Mouse (Mus musculus) spleen, postnatal 4 days (tissue): ENCODE data around the gene Rpp25.

Experiments
- DNase-seq, 2 experiments: peaks; one replicate each; pipeline ENCODE4 v3.0.0; 2022; ENCODE audit warnings: low spot score in 2 of 2

Gene Rpp25

DNA sequence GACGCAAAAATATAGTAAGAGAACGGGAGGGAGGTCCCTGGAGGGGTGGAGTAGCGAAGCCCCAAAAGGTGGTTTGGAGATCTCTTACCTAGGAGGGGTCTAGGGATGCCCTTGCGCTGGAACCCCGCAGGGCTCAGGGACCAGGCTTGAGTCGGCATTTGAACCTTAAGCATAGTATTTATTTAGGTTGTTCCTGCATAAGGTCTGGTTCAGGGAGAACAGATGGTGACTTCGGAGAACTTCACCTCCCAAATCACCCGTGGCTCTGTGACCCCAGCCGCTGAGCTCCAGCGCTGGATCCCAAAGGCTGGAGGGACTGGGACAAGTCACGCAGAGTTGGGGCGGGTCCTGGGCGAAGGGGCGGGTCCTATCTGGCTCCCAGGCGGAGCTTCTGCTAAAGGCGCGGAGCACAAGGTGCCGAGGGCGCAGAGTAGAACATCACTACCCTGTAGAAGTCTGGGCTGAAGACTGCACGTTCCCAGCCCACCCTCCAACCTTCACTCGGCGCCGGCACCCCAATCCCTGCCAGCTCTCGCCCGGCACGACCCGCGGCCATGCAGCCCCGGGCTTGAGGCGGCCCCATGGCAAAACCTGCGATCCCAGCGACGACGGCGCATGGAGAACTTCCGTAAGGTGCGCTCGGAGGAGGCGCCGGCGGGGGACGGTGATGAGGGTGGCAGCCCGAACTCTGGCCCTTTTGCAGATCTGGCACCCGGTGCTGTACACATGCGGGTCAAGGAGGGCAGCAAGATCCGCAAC lies at the start of gene Rpp25:
Gene Rpp25, plus strand, starts transcription at position 405 of the 759 bp plus-strand sequence.
- DNase-seq = peak in 1 of 2 experiments; percentile 66

DNA sequence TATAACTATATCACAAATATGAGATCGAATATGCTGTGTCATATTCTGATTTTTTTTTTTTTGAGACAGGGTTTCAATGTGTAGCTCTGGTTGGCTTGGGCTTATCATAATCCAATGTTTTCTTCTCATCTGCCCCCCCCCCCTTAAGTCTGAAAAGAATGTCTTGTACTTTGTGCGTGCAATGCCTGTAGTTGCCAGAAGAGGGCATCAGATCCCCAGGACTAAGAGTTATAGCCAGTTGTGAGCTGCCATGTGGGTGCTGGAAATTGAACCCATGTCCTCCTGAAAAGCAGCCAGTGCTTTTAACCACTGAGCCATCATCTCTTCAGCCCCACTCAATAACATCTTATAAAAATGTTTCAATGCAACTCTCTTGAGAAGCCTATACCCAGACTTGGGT lies 44.1 kb upstream of the Rpp25 start:
- no peak for DNase-seq

DNA sequence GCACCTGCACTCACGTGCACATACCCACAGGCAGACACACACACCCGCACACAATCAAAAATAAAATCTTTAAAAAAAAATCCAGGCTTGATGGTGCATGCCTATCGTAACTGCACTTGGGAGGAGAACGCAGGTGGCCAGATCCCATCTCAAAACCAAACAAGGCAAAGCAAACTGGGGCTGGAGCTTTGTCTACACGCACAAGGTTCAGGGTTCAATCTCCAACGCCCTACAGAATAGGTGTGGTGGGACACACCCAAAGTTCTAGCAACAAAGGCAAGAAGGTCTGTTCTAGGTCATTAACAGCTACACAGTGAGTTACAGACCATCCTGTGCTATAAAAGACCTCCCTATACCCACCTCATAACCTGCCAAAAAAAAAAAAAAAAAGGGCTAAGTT lies 41.0 kb upstream of the Rpp25 start:
- DNase-seq = no peak

DNA sequence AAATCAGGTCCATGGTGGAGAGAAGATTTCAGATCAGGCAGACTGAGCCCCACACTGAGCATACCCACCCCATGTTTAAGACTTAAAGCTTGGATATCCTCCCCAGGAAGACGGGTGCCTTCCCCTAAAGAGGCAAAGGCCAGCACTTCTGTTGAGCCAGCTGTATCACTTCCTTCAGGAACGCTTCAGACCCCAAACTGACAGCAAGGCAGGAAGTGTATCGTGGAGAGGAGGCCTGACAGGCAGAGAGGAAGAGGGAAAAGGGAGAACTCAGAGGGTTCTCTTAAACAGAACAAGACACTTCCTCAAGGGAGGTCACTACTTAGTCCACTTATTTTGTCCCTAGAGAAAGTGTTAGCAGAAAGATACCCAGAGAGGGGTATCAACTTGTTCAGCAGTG lies 37.7 kb upstream of the Rpp25 start:
- no peak for DNase-seq

DNA sequence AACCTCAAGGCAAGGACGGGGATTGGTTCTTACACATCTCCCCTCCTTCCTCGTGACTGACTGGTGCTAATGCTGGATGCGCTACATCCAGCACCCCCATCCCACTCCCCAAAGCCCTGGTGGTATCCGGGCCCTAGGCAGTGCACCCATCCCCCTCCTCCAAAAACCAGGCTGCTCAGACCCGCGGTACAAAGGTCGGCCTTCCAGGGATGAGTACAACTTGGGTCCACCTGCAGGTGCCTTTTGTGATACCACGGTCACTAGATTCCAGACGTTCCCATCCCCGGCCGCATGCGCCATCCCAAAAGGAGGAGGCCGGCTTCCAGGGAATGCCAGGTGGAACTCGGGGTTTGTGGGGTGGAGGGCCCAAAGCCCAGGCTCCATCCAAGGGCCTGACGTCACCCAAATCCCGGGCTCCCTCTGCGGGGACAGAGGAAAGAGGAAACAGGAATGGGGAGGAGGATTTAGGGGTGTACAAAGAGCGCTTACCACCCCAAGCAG lies 36.5 kb upstream of the Rpp25 start:
- no peak for DNase-seq

DNA sequence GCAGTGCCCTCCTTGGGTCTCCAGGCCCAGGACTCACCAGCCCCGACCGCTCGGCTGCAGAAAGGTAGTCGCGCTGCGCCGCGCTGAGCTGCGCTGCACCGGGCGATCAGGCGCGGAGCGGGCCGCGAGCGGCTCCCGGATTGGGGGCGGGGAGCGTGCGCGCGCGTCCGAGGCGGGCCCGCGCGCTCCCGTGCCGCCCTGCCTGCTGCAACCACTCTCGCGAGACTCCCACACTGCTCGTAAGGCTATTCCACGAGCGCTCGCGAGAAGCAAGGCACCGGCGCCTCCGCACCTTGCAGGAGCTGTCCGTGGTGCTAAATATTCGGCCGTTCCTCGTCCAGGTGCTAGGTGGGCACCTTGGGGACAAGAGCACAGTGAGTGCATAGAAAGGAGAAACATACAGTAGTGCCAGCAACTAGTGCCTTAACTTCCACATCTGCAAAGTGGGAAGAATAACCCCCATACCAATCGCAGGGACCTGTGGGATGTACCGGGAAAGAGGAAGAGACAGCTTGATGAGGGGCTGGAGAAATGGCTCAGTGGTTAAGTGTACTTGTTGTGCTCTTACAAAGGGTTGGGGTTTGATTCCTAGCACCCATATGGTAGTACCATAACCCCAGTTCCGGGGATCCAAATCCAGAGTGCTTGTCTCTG lies 35.8 kb upstream of the Rpp25 start, which contains the start of gene Scamp5:
Gene Scamp5, minus strand, starts transcription at position 165 of the 654 bp plus-strand sequence.
- peak; percentile 75 to 91 for DNase-seq

DNA sequence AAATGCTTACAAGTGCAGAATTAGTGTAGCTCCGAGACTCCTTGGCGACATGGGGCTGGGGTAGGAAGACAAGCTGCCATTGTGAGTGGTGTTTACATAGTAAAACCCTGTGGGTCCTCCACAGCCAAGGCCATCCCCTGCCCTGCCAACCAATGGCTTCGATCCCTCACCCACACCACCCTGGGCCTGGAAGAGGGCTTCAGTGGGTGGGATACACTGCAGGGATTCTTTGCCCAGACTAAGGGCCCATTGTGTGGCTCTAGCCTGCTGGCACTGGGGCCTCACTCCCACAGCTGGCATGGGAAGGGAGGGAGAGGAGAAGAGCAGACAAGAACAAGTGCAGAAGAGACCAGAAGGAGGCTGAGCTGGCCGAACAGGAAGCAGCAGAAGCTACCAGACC lies 34.9 kb upstream of the Rpp25 start:
- no peak for DNase-seq

DNA sequence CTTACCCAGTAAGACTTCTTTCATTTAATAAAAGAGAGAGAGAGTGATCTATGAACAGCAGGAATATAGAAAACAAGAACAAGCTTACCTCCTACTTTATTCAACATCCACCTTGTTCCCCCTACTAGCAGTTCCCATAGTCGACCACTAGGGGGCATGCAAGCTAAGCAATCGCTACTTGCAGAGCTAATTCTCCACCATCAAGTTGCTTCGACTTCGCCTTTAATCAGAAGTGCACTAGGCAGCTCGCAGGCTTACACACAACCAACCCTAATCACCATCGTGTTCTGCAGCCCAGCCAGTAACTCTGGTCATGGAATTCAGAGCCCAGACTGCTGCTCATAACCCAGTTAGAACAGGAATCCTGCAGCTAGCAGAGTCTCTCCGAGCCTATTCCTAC lies 18.1 kb upstream of the Rpp25 start:
- DNase-seq = peak; percentile 78 to 91

DNA sequence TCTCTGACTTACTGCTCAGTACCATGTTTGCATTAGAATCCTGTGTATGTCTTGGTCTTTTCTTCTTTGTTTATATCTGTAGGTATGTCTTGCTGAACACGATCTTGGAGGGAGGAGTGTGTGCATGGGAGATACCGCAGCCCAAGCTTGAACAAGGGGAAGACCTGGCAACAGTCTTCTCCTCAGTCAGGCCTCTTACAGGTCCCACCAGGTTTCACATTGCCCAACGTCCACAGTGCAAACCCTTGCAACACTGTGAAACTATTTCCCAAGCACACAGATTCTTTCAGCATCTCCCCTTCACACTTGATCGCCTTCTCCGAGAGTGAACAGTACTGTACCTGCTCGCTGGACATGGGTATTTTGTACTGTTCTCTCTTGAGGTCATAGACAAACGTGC lies 16.0 kb upstream of the Rpp25 start:
- DNase-seq = no peak

DNA sequence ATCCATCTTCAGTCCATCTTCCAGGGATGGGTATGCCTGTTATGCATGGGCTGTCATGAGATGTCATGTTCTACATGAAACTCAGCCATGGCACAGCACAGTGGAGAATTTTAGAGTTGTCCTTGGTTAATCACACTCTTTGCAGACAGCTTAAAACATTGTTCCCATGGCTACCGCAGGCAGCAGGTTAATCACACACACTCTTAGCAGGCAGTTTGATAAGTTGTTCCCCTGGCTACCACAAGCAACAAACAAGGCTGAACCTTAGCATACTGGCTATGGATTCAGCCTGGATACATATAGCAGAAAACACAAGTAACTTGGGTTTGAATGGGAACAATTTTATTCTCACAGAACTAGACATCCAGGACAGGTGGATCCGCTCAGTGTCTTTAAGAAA lies 10.3 kb upstream of the Rpp25 start:
- no peak for DNase-seq

DNA sequence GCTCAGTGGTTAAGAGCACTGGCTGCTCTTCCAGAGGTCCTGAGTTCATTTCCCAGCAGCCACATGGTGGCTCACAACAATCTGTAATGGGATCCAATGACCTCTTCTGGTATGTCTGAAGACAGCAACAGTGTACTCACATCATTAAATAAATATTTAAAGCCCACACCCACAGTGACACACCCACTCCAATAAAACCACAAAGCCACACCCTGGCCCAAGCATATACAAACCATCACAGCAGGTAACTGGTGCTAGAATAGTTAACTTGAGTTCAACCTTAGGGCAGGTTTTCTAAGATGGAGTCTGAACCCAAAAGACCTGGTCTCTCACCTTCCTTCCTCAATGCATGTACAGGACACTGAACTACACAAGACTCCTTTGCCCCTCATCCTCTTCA lies 8.9 kb upstream of the Rpp25 start:
- no peak for DNase-seq

DNA sequence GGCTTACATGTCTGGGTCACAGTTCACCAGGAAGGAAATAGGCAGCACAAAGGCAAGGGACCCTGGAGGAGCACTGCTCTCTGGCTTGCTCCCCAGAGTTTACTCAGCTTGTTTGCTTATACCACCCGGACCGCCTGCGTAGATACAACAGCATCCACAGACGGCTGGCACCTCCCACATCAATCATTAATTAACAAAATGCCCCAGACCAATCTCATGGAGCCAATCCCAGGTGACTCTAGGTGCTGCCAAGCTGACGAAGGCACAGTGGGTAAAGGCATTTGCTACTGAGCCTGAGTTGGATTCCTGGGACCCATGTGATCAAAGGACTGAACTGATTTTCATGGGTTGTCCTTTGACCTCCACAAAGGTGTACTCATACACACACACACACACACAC lies 6.6 kb upstream of the Rpp25 start:
- no peak for DNase-seq

DNA sequence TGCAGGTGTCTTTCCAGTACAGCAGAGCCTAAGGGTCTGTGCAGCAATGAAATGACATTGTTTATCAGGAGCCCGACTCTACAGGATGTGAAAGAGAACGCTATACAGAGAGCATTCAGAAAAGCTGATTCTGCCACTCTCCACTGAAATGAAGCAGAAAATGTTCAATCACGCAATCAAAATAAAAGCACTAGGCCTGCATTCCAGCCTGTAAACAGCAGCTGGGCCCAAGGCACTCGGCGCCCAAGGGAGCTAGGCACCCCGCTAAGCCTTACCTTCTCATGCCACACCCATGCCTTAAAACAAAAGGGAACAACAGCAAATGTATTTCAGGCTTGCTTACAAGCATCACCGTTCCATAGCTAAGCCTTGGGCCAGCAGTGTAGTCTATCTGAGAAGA lies 5.3 kb upstream of the Rpp25 start:
- no peak for DNase-seq

DNA sequence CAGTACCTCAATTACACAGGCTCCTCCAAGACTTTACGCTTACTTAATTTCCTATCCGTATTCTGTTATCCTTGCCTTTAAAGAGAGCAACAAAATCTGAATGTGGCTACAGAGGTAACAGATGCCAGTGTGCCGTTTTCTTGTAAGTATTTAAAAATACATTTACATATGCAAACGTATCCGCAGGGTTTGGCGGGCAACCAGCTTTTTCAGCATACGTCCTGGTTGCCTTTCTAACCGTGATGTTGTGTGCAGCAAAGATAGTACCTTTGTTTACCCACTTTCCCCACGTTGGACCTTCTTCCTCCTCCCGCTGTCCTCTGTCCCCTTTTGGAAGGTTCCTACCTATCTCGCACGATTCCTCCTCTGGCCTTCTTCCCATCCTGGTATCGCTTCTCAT lies 2.4 kb upstream of the Rpp25 start:
- no peak for DNase-seq

DNA sequence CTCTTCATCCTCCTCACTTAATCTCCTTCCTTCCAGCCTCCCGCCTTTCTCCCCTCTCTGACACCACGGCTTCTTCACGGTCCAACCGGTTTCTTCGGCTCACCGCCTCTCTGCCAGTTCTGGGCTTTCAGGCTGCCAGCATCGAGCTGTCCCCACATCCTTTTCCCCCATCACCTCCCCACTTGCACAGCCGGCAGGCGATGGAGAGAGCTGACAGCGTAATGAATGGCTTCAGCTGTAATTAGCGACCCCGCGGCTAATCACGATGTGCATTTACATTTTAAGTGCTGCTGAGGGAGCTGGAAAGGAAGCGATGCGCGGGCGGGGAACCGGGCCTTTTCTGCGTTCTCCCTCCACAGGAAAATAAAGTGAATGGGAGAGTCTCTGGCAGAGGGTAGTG lies 2.0 kb upstream of the Rpp25 start:
- DNase-seq = no peak

DNA sequence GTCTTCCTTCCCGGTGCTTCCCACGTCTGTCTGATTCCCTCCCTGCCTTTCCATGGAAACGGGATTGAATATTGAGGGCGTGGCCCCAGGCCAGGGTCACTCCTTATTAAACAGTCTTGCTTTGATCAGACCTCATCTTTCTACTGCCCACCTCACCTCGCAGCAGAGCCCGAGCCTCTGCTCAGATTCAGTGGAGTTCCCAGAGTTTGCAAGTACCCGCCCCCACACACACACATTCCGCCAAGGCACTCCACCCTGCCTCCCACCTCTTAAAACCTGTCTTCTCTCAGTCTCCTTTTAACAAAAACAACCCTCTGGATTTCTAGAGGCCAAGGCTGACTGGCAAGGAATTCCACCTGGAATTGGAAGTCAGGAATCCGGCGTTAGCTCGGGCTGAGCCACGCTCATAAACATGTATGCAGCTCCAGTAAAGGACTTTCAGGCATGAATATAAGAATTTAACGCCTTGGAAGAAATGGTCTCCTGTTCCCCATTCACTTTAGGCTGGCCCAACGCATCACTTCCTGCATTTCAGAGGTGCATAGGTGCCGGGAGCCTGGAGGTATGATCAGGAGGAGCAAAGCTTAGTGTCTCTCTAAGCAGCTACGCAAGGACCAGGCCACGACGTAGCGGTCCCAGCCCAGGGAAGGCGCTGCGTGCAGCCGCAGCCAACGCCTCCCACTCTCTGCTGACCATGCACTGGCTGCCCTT lies 760 bp upstream of the Rpp25 start:
- DNase-seq = no peak

DNA sequence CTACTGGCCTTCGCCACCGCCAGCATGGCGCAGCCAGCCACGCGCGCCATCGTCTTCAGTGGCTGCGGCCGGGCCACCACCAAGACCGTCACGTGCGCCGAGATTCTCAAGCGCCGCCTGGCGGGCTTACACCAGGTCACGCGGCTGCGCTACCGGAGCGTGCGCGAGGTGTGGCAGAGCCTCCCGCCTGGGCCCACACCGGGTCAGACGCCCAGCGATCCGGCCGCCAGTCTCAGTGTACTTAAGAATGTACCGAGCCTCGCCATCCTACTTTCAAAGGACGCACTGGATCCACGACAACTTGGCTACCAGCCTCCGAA lies 515 bp downstream of the Rpp25 start:
- DNase-seq = peak; percentile 49 to 81

DNA sequence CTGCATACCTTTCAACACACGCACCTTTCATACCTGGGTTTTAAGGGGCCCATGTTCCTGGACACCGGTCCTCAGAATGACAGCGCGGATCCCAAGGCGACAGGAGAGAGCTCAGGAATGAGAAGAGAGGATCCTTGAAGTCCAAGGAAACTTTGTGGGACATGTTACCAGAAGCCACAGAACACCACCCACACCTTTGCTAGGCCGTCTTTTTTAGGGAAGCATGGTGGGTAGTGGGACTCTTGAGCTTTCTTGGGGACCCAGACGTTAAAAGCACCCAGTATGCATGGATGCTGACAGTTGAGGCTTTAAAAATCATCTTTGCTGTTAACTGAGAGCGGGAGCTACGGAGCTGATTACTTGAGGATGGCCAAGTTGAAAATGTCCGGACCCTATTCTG lies 1.1 kb downstream of the Rpp25 start:
- DNase-seq = no peak

DNA sequence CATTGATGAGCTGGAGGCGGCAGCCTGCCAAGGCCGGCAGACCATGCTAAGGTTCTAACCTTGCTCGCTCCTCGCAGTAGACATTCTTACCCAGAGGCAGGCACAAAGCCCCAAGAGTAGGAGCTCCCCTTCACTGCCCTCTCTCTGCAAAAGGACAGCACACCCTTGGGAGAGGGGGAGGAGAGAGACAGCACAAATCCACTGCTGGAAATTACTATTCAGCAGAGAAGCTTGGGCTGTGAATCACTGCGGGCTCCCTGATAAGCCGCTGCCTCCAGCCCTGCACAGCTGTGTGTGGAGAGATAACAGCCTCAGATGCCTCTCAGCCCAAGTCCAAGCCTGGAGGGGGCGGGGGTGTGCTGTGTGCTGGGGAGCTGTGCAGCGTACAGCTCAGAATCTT lies 1.9 kb downstream of the Rpp25 start:
- peak; percentile 69 to 76 for DNase-seq

DNA sequence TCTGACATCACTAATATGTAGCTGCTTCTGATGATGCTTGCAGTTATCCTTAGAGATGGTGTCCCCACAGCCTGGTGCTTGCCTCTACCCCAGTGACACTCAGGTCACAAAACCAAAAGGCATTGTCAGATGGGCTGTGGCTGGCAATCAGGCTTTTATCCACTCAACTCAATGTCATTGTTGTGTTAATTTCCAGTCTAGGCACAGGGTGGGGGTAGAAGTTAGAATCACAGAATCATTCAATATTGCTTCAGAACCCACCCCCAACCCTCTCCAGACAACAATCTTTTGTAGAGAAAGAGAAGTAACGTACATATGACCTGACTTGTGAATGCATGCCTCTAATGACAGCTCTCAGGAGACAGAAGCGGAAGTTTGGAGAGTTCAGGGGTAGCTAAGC lies 6.8 kb downstream of the Rpp25 start:
- DNase-seq = no peak

DNA sequence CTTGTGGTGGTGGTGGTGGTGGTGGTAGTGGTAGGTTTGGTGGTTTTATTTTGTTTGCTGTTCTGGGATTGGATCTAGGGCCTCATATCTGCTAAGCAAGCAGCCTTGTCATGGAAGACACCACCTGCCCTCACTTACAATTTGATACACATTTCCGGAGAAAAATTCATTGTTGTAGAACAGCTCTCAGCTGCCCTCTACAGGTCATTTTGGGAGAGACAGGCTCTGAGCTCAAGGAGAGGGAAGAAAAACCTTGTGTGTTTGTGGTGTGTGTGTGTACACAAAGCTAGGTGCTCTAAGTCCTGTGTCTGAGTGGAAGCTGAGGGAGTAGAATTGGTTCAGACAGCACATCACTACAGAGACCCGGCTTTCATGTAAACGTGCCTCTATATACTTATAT lies 13.3 kb downstream of the Rpp25 start:
- peak; percentile 57 to 80 for DNase-seq

DNA sequence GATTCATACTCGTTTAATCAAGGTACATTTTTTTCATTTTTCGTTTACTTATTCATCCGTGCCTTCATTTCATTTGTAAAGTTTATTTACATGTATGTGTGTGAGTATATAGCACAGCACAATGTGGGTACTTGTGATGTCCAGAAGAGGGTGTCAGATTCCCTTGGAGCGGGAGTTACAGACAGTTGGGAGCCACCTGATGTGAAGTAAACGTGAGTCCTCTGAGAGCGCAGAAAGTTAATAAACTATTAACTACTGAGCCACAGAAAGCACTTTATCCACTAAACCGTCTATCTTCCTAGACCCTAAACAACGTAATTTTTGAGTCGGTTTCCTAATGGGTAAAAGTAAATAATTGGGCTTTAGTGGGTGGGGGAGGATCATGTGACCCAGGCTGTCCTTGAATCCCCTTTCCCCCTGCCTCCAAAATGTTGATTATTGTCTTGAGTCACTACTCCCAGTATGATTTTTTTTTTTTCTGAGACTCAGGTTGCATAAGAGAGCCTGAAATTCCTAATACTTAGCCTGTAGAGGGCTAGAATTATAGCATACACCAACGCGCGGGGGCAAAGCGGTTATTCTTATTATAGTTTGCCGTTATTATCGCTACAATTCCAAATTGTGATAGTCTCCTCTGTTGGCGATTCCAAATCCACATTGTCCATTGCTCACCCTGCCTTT lies 16.7 kb downstream of the Rpp25 start:
- no peak for DNase-seq
